Mouse (Mus musculus) small intestine, adult 2 months (tissue): ENCODE results near the gene Tff3.

Experiments
- CTCF ChIP-seq: fragments of 200-500 bp; IDR thresholded peaks from 2 replicates; pipeline ENCODE4 v1.5.1; 2012; ENCODE audit warnings: low read depth, mild to moderate bottlenecking, control low read depth, inconsistent platforms, low read length, moderate library complexity, mixed read lengths; ENCODE audit not compliant: insufficient replicate concordance, insufficient read length; ENCODE audit errors: extremely low read depth
- POLR2A ChIP-seq: fragments of 200-500 bp; IDR thresholded peaks from 2 replicates; pipeline ENCODE4 v1.6.1; 2012; ENCODE audit warnings: low read depth, mild to moderate bottlenecking, control low read depth, inconsistent platforms, low read length, moderate library complexity

DNA sequence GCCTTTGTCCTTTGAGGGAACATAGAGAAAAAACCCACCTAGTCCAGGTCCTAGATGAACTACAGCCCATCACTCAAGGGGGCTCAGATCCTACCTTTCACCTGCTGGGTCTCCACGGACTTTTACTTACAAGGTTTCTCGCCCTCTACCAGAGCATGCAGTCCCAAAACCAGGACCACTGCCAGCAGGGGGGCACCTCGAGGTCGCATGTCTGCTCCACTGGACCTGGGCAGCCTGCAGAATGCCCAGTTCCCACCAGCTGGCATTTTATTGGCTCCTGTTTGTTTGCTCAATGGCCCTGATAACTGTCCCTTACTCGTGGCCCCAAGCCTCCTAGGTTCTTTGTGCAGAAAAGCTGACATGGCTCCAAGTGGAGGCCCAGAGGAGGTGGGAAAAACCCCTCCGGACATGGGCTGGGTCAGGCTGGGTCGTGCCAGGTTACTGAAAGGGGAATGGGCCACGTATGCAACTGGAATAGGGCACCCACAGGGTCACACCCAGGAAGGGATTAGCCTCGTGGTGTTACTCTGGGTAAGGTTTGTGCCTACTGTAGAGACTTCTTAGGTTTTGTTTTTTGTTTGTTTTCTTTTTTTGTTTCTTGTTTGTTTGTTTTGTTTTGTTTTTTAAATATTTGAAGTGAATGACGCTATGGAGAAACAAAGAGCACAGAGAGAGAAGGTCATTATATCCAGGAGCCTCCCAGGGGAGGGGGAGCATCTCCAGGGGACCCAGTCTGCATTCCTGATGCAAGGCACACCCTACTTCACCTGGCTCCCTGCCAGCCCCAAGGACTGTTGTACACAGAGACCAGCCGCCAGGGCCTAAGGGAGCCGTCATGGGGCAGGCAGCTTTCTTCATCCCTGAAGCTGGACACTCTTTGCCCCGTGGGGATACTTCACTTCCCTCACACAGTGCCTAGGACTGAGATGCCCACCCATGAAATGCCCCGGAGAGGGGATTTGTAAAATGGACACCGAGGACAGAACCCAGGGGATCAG lies 14.9 kb upstream of the Tff3 start, which contains the start of gene Tff2:
- TF ChIP-seq CTCF: no peak
- no peak for TF ChIP-seq POLR2A
